ENCODE assay signal across 8 mouse cellular contexts in genomic region chr2:30418259-30418658, GRCm38 (mm10). TPM values are rescaled to one million over a fixed set of nuclear protein-coding genes. Genes with fewer than 3 reads are reported as not detected.
DNase-seq lines count a peak whose midpoint lies in the region; ATAC-seq and TF ChIP-seq lines count a peak whose summit lies in the region.

No protein-coding gene starts in this region.

- no peak for TF ChIP-seq CTCF in midbrain, postnatal 0 days (IDR thresholded peaks at IDR 0.05)

- peak overlapping the region; percentile 38 for H3K4me2 ChIP-seq in kidney, embryonic 16.5 days (replicated peaks; ENCODE audit: low read depth, low read length)
- peak overlapping the region; percentile 13; the same call in 1 of the 2 replicates for H3K4me2 ChIP-seq in embryonic facial prominence, embryonic 15.5 days (replicated peaks)
- H3K4me2 ChIP-seq in hindbrain, embryonic 16.5 days (ENCODE audit: low read length), result peak overlapping the region; percentile 29
- peak overlapping the region; percentile 13; the same call in 1 of the 2 replicates for H3K4me2 ChIP-seq in midbrain, postnatal 0 days (ENCODE audit: low read depth, low read length, poor library complexity, severe bottlenecking)

- WGBS in kidney, embryonic 16.5 days, result 58% methylated on average over 6 of the region's 6 CpGs
- WGBS in embryonic facial prominence, embryonic 15.5 days, result 56% methylated on average over 6 of the region's 6 CpGs
- 70% methylated on average over 6 of the region's 6 CpGs for WGBS in hindbrain, embryonic 16.5 days
- WGBS in midbrain, postnatal 0 days, result 69% methylated on average over 6 of the region's 6 CpGs

- H3K36me3 ChIP-seq in kidney, embryonic 16.5 days (ENCODE audit: insufficient read depth, low read length), result no peaks in the 10 kb centered on the region
- H3K36me3 ChIP-seq in embryonic facial prominence, embryonic 15.5 days, result no peaks in the 10 kb centered on the region
- H3K36me3 ChIP-seq in hindbrain, embryonic 16.5 days (ENCODE audit: control insufficient read depth, insufficient read depth, low read length), result no peaks in the 10 kb centered on the region
- H3K36me3 ChIP-seq in midbrain, postnatal 0 days (ENCODE audit: insufficient read depth, low read length), result no peaks in the 10 kb centered on the region

- H3K27ac ChIP-seq in kidney, embryonic 16.5 days (ENCODE audit: low read length), result peak overlapping the region; percentile 61; the same call in 1 of the 2 replicates
- 0 out of 2 replicates have a peak overlapping the region, but pooled peaks have one; percentile 18 for H3K27ac ChIP-seq in embryonic facial prominence, embryonic 15.5 days (replicated peaks)
- H3K27ac ChIP-seq in hindbrain, embryonic 16.5 days (ENCODE audit: low read depth, low read length), result no peak overlapping the region
- no peak overlapping the region for H3K27ac ChIP-seq in midbrain, postnatal 0 days (ENCODE audit: low read depth, low read length)

- H3K27me3 ChIP-seq in kidney, embryonic 16.5 days (ENCODE audit: insufficient read depth, low read length), result no peaks in the 10 kb centered on the region
- no peaks in the 10 kb centered on the region for H3K27me3 ChIP-seq in embryonic facial prominence, embryonic 15.5 days
- H3K27me3 ChIP-seq in hindbrain, embryonic 16.5 days (replicated peaks; ENCODE audit: control insufficient read depth, insufficient read depth, low read length), result no peaks in the 10 kb centered on the region
- H3K27me3 ChIP-seq in midbrain, postnatal 0 days (ENCODE audit: insufficient read depth, low read length), result no peaks in the 10 kb centered on the region

- H3K4me3 ChIP-seq in kidney, embryonic 16.5 days (ENCODE audit: low read length), result no peak overlapping the region
- H3K4me3 ChIP-seq in embryonic facial prominence, embryonic 15.5 days (replicated peaks), result no peak overlapping the region
- no peak overlapping the region for H3K4me3 ChIP-seq in hindbrain, embryonic 16.5 days (ENCODE audit: low read length)
- no peak overlapping the region for H3K4me3 ChIP-seq in midbrain, postnatal 0 days (ENCODE audit: low read depth, low read length)

- ATAC-seq in kidney, embryonic 16.5 days (ENCODE audit: low FRiP score, low TSS enrichment), result no peak
- ATAC-seq in embryonic facial prominence, embryonic 15.5 days (ENCODE audit: insufficient number of reproducible peaks, low FRiP score, low TSS enrichment, low read depth), result no peak
- no peak for ATAC-seq in hindbrain, embryonic 16.5 days
- no peak for ATAC-seq in midbrain, postnatal 0 days (ENCODE audit: low FRiP score)

- peaks cover 33% of the 10 kb centered on the region for H3K4me1 ChIP-seq in kidney, embryonic 16.5 days (ENCODE audit: insufficient read depth, low read length)
- peaks cover 45% of the 10 kb centered on the region for H3K4me1 ChIP-seq in embryonic facial prominence, embryonic 15.5 days
- peaks cover 39% of the 10 kb centered on the region for H3K4me1 ChIP-seq in hindbrain, embryonic 16.5 days (ENCODE audit: control insufficient read depth, insufficient read depth, low read depth, low read length)
- peaks cover 11% of the 10 kb centered on the region for H3K4me1 ChIP-seq in midbrain, postnatal 0 days (ENCODE audit: insufficient read depth, low read length)

- H3K9ac ChIP-seq in kidney, embryonic 16.5 days (replicated peaks; ENCODE audit: low read length), result 0 out of 2 replicates have a peak overlapping the region, but pooled peaks have one; percentile 1
- H3K9ac ChIP-seq in embryonic facial prominence, embryonic 15.5 days, result no peak overlapping the region
- peak overlapping the region; percentile 27; the same call in 1 of the 2 replicates for H3K9ac ChIP-seq in hindbrain, embryonic 16.5 days (ENCODE audit: low read depth, low read length)
- H3K9ac ChIP-seq in midbrain, postnatal 0 days (replicated peaks; ENCODE audit: low read length, poor library complexity, severe bottlenecking), result no peak overlapping the region

- no peak for DNase-seq in kidney, adult 9 months
- DNase-seq in midbrain, postnatal 0 days (ENCODE audit: low spot score), result no peak
- no peak for DNase-seq in adrenal gland, adult 2 months
- no peak for DNase-seq in thymus, postnatal 10 days (ENCODE audit: low spot score in 2 of 2)
- DNase-seq in kidney, adult 8-10 months, result no peak

- H3K9me3 ChIP-seq in kidney, embryonic 16.5 days (ENCODE audit: low read length), result no peaks in the 10 kb centered on the region
- no peaks in the 10 kb centered on the region for H3K9me3 ChIP-seq in embryonic facial prominence, embryonic 15.5 days (replicated peaks)
- no peaks in the 10 kb centered on the region for H3K9me3 ChIP-seq in hindbrain, embryonic 16.5 days (ENCODE audit: control insufficient read depth, low read length)
- H3K9me3 ChIP-seq in midbrain, postnatal 0 days (ENCODE audit: low read length), result no peaks in the 10 kb centered on the region

RNA-seq across cellular contexts. Expression of gene Ptpa, which starts 2.4 kb away (rescaled TPM):
- polyA plus RNA-seq in kidney, embryonic 16.5 days (2015; fragmentation: Nextera tagmentation; extraction: Ambion mirVana), result 184 and 191 TPM in 2 replicates
- 146 and 154 TPM in 2 replicates for polyA plus RNA-seq in embryonic facial prominence, embryonic 15.5 days (2015; fragmentation: Nextera tagmentation; extraction: Ambion mirVana)
- polyA plus RNA-seq in hindbrain, embryonic 16.5 days (2015; fragmentation: Nextera tagmentation; extraction: Ambion mirVana), result 153 and 159 TPM in 2 replicates
- 139 and 147 TPM in 2 replicates for total RNA-seq in midbrain, postnatal 0 days (2014; rRNA removed)
- 138 and 141 TPM in 2 replicates for polyA plus RNA-seq in midbrain, postnatal 0 days (2015; fragmentation: Nextera tagmentation; extraction: Ambion mirVana)
- 100 to 1,000 TPM; 124 to 147 TPM for total RNA-seq in adrenal gland, adult 2 months (2021)
- polyA plus RNA-seq in adrenal gland, adult 2 months (2012; rRNA removed), result 235 and 242 TPM in 2 replicates

RNA-seq across cellular contexts. Expression of gene Crat, which starts 2.6 kb away (rescaled TPM):
- polyA plus RNA-seq in kidney, embryonic 16.5 days (2015; fragmentation: Nextera tagmentation; extraction: Ambion mirVana), result 40.9 and 44.2 TPM in 2 replicates
- polyA plus RNA-seq in embryonic facial prominence, embryonic 15.5 days (2015; fragmentation: Nextera tagmentation; extraction: Ambion mirVana), result 29.4 and 32.1 TPM in 2 replicates
- polyA plus RNA-seq in hindbrain, embryonic 16.5 days (2015; fragmentation: Nextera tagmentation; extraction: Ambion mirVana), result 25.4 and 30.8 TPM in 2 replicates
- 32.6 and 38.0 TPM in 2 replicates for total RNA-seq in midbrain, postnatal 0 days (2014; rRNA removed)
- 24.9 and 27.4 TPM in 2 replicates for polyA plus RNA-seq in midbrain, postnatal 0 days (2015; fragmentation: Nextera tagmentation; extraction: Ambion mirVana)
- total RNA-seq in adrenal gland, adult 2 months (2021), result 100 to 1,000 TPM; 216 to 274 TPM
- polyA plus RNA-seq in adrenal gland, adult 2 months (2012; rRNA removed), result 326 and 448 TPM in 2 replicates

RNA-seq across cellular contexts. Expression of gene Dolpp1, which starts 26.2 kb away (rescaled TPM):
- polyA plus RNA-seq in kidney, embryonic 16.5 days (2015; fragmentation: Nextera tagmentation; extraction: Ambion mirVana), result 44.2 and 46.8 TPM in 2 replicates
- polyA plus RNA-seq in embryonic facial prominence, embryonic 15.5 days (2015; fragmentation: Nextera tagmentation; extraction: Ambion mirVana), result 34.6 and 34.7 TPM in 2 replicates
- 63.7 and 67.7 TPM in 2 replicates for polyA plus RNA-seq in hindbrain, embryonic 16.5 days (2015; fragmentation: Nextera tagmentation; extraction: Ambion mirVana)
- total RNA-seq in midbrain, postnatal 0 days (2014; rRNA removed), result 96.2 and 103 TPM in 2 replicates
- 56.6 and 59.7 TPM in 2 replicates for polyA plus RNA-seq in midbrain, postnatal 0 days (2015; fragmentation: Nextera tagmentation; extraction: Ambion mirVana)
- total RNA-seq in adrenal gland, adult 2 months (2021), result 10 to 100 TPM; 16.5 to 21.9 TPM
- 70.6 and 82.0 TPM in 2 replicates for polyA plus RNA-seq in adrenal gland, adult 2 months (2012; rRNA removed)

RNA-seq across cellular contexts. Expression of gene Miga2, which starts 54.2 kb away (rescaled TPM):
- polyA plus RNA-seq in kidney, embryonic 16.5 days (2015; fragmentation: Nextera tagmentation; extraction: Ambion mirVana), result 32.0 and 34.9 TPM in 2 replicates
- 21.8 and 22.9 TPM in 2 replicates for polyA plus RNA-seq in embryonic facial prominence, embryonic 15.5 days (2015; fragmentation: Nextera tagmentation; extraction: Ambion mirVana)
- polyA plus RNA-seq in hindbrain, embryonic 16.5 days (2015; fragmentation: Nextera tagmentation; extraction: Ambion mirVana), result 38.2 and 39.7 TPM in 2 replicates
- 64.2 and 72.3 TPM in 2 replicates for total RNA-seq in midbrain, postnatal 0 days (2014; rRNA removed)
- 28.7 and 34.8 TPM in 2 replicates for polyA plus RNA-seq in midbrain, postnatal 0 days (2015; fragmentation: Nextera tagmentation; extraction: Ambion mirVana)
- 100 to 1,000 TPM in 1 of 2 experiments, 10 to 100 TPM in 1; 71.7 to 111 TPM for total RNA-seq in adrenal gland, adult 2 months (2021)
- polyA plus RNA-seq in adrenal gland, adult 2 months (2012; rRNA removed), result 55.8 and 68.1 TPM in 2 replicates

RNA-seq across cellular contexts. Expression of gene Ier5l, which starts 55.8 kb away (rescaled TPM):
- 2.2 and 2.9 TPM in 2 replicates for polyA plus RNA-seq in kidney, embryonic 16.5 days (2015; fragmentation: Nextera tagmentation; extraction: Ambion mirVana)
- 2.2 and 3.0 TPM in 2 replicates for polyA plus RNA-seq in embryonic facial prominence, embryonic 15.5 days (2015; fragmentation: Nextera tagmentation; extraction: Ambion mirVana)
- polyA plus RNA-seq in hindbrain, embryonic 16.5 days (2015; fragmentation: Nextera tagmentation; extraction: Ambion mirVana), result 1.2 and 1.4 TPM in 2 replicates
- 23.6 and 28.2 TPM in 2 replicates for total RNA-seq in midbrain, postnatal 0 days (2014; rRNA removed)
- 2.6 and 3.2 TPM in 2 replicates for polyA plus RNA-seq in midbrain, postnatal 0 days (2015; fragmentation: Nextera tagmentation; extraction: Ambion mirVana)
- total RNA-seq in adrenal gland, adult 2 months (2021), result 1 to 10 TPM; 2.4 to 7.8 TPM
- 30.6 and 39.4 TPM in 2 replicates for polyA plus RNA-seq in adrenal gland, adult 2 months (2012; rRNA removed)

Comparison
In these comparisons a context has a peak if more than half of its experiments do, and no peak if none do; other contexts are left out.
1. H3K27ac ChIP-seq: peak in kidney, embryonic 16.5 days (single experiment) and embryonic facial prominence, embryonic 15.5 days (single experiment); none in hindbrain, embryonic 16.5 days (single experiment) and midbrain, postnatal 0 days (single experiment).
2. H3K9ac ChIP-seq: peak in kidney, embryonic 16.5 days (single experiment) and hindbrain, embryonic 16.5 days (single experiment); none in embryonic facial prominence, embryonic 15.5 days (single experiment) and midbrain, postnatal 0 days (single experiment).
3. Peak in every context shown above with its lines, with median percentiles within 50 percentile points of each other: H3K4me2 ChIP-seq.